Mouse (Mus musculus) lung, embryonic 15.5 days (tissue): Measurements from ENCODE around the gene Egln2. TPM values are rescaled to one million over a fixed set of nuclear protein-coding genes. Genes with fewer than 3 reads are reported as not detected.
A peak's percentile ranks its signal among the peaks of the same experiment; 100 is the strongest.

ENCODE experiments used
- ATAC-seq: fragments of 200-750 bp; cut with Nextera tagmentation; 2 replicates; pipeline ENCODE4 v1.8.0; 2017; ENCODE audit warnings: moderate number of reproducible peaks, borderline replicate concordance; ENCODE audit not compliant: low FRiP score, low TSS enrichment; ENCODE audit errors: extremely low read depth
- H3K27ac ChIP-seq: fragments of 300-500 bp; sonication (generic); 2 replicates; pipeline ENCODE4 v1.5.1; 2015; ENCODE audit warnings: moderate library complexity, mild to moderate bottlenecking, inconsistent platforms
- H3K27me3 ChIP-seq: fragments of 300-500 bp; sonication (generic); 2 replicates; pipeline ENCODE4 v1.6.1; 2015; ENCODE audit warnings: inconsistent platforms
- H3K36me3 ChIP-seq: fragments of 300-500 bp; sonication (generic); 2 replicates; pipeline ENCODE4 v1.6.1; 2015; ENCODE audit warnings: inconsistent platforms
- H3K4me1 ChIP-seq: fragments of 300-500 bp; sonication (generic); 2 replicates; pipeline ENCODE4 v1.6.1; 2015; ENCODE audit warnings: inconsistent platforms
- H3K4me2 ChIP-seq: fragments of 300-500 bp; sonication (generic); 2 replicates; pipeline ENCODE4 v1.6.1; 2015; ENCODE audit warnings: inconsistent platforms, mild to moderate bottlenecking, moderate library complexity
- H3K4me3 ChIP-seq: fragments of 300-500 bp; sonication (generic); 2 replicates; pipeline ENCODE4 v1.5.1; 2015; ENCODE audit warnings: mild to moderate bottlenecking, inconsistent platforms
- H3K9ac ChIP-seq: fragments of 300-500 bp; sonication (generic); 2 replicates; pipeline ENCODE4 v1.6.1; 2015; ENCODE audit warnings: inconsistent platforms
- H3K9me3 ChIP-seq: fragments of 300-500 bp; sonication (generic); 2 replicates; pipeline ENCODE4 v1.6.1; 2016; ENCODE audit warnings: inconsistent platforms
- WGBS: fragments of 180-500 bp; shearing (Covaris S2); methylation state at CpG from one replicate; pipeline ENCODE4 v1.1.7; 2015; 5-methylcytosine and 5-hydroxymethylcytosine counted together
- microRNA counts: library from miRNA; unstranded; fragments of <30 nt; microRNA quantifications from one replicate; lab custom pipeline; 2016
- microRNA-seq: library from miRNA; unstranded; fragments of <30 nt; microRNA quantifications from one replicate; pipeline ENCODE4, GENCODE M21; 2016
- polyA plus RNA-seq: library from polyadenylated mRNA; unstranded; fragments of >200 nt; fragmentation: Nextera tagmentation; extraction: Ambion mirVana; gene quantifications from 2 replicates; pipeline ENCODE4 v1.2.1, GENCODE M21; 2015

Gene Egln2
- polyA plus RNA-seq, 1 experiment from 2014 or later = 82.3 TPM

GRCm38 (mm10) chr7:27128162-27128561, 38.4 kb downstream of the Egln2 start:
- H3K4me1 ChIP-seq = peaks cover 8% of the 10 kb centered on the region
- no peaks in the 10 kb centered on the region for H3K9me3 ChIP-seq
- no peak overlapping the region for H3K4me3 ChIP-seq
- no peak overlapping the region for H3K27ac ChIP-seq
- no peak overlapping the region for H3K4me2 ChIP-seq
- H3K36me3 ChIP-seq = no peaks in the 10 kb centered on the region
- H3K27me3 ChIP-seq = no peaks in the 10 kb centered on the region
- ATAC-seq = peak; percentile 43; the same call in 1 of the 2 replicates
- H3K9ac ChIP-seq = no peak overlapping the region
- 43% methylated on average over 3 of the region's 3 CpGs for WGBS

DNA sequence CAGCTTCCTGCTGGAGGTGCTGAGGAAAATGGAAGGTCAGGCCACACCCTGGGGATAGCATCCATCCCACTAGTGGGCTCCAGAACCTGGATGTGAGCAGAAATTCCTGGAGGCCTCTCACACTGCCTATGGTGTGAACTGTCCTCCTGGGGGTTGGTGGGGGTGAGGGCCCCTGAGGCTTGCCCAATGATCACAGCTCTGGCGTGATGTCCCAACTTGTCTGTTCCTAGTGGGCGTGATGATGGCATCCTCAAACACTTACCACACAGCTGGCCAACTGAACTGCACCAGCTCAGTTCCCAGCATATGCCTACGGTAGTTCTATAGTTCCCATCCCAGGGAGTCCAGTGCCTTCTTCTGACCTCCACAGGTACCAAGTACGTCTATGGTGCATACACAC, 41.6 kb downstream of the Egln2 start:
- no peak overlapping the region for H3K4me2 ChIP-seq
- no peak overlapping the region for H3K9ac ChIP-seq
- no peaks in the 10 kb centered on the region for H3K27me3 ChIP-seq
- WGBS = 86% methylated on average over 4 of the region's 4 CpGs
- no peak overlapping the region for H3K4me3 ChIP-seq
- H3K4me1 ChIP-seq = no peaks in the 10 kb centered on the region
- H3K9me3 ChIP-seq = no peaks in the 10 kb centered on the region
- ATAC-seq = no peak
- no peak overlapping the region for H3K27ac ChIP-seq
- H3K36me3 ChIP-seq = no peaks in the 10 kb centered on the region

GRCm38 (mm10) chr7:27124305-27124832, 42.2 kb downstream of the Egln2 start:
- Histone ChIP-seq H3K9me3 (no peaks in the 10 kb centered on the region), H3K36me3 (no peaks in the 10 kb centered on the region), H3K27ac (no peak overlapping the region), H3K27me3 (no peaks in the 10 kb centered on the region), H3K4me2 (no peak overlapping the region), H3K9ac (no peak overlapping the region), H3K4me1 (no peaks in the 10 kb centered on the region), H3K4me3 (no peak overlapping the region)
- ATAC-seq = no peak
- WGBS = 65% methylated on average over 5 of the region's 5 CpGs

DNA sequence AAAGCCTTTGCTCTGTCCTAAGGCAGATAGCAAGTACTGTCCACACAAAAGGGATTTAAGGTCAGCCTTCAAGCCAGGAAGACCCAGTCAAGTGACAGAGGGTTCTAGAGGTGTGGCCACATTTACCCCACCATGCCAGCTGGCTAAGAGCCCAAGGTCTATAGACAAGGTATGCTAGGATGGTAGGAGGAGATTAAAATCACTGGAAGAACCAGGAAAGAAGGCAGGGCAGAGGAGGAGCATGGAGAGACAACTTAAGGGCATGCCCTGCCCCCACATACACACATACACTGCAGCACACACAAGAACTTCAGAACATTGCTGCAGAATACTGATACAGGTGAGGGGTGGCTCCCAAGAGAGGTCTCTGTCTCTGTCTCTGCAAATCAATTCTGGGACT, 46.9 kb downstream of the Egln2 start, which contains the start of gene Cyp2f2:
Cyp2f2 (plus strand) TSS at position 234 of the 400 bp plus-strand sequence.
- peaks cover 8% of the 10 kb centered on the region; the same call in 1 of the 2 replicates for H3K4me1 ChIP-seq
- ATAC-seq = no peak
- H3K9ac ChIP-seq = no peak within 1 kb of the TSS
- H3K4me2 ChIP-seq = no peak within 1 kb of the TSS
- no peak within 1 kb of the TSS for H3K4me3 ChIP-seq
- H3K9me3 ChIP-seq = no peaks in the 10 kb centered on the region
- H3K27ac ChIP-seq = peak within 1 kb of the TSS; percentile 66
- no peaks in the 10 kb centered on the region for H3K36me3 ChIP-seq
- H3K27me3 ChIP-seq = no peaks in the 10 kb centered on the region

GRCm38 (mm10) chr7:27118033-27118511, 48.5 kb downstream of the Egln2 start:
- peak; percentile 85 for ATAC-seq
- no peaks in the 10 kb centered on the region for H3K27me3 ChIP-seq
- 47% methylated on average over 4 of the region's 4 CpGs for WGBS

DNA sequence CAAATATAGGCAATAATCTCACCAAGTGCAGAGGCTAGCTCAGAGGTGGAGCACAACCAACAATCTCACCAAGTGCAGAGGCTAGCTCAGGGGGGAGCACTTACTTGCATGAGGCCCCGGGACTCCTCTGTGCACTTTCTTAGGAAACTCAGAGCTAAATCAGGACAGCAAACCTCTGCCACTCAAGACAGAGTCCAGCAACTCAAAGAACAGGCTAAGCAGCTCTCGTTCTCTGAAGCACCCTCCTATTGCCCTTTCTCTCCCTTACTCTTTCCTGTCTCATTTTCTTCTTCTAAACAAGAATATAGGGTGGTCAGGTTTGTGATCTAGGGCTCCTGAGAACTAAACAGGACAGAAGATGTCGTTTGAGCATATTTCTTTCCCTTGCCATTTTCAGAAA, 54.6 kb downstream of the Egln2 start:
- H3K9ac ChIP-seq = no peak overlapping the region
- H3K9me3 ChIP-seq = peaks cover 3% of the 10 kb centered on the region; the same call in 1 of the 2 replicates
- H3K27me3 ChIP-seq = no peaks in the 10 kb centered on the region
- no peaks in the 10 kb centered on the region for H3K4me1 ChIP-seq
- H3K4me3 ChIP-seq = no peak overlapping the region
- ATAC-seq = no peak
- WGBS = 54% methylated on average over 3 of the region's 3 CpGs
- H3K36me3 ChIP-seq = no peaks in the 10 kb centered on the region
- H3K4me2 ChIP-seq = no peak overlapping the region
- H3K27ac ChIP-seq = peak overlapping the region; percentile 53

More at GRCm38 (mm10) chr7:27118033-27118511, 48.5 kb downstream of the Egln2 start:
- H3K27ac ChIP-seq = peak overlapping the region; percentile 66
- peaks cover 8% of the 10 kb centered on the region; the same call in 1 of the 2 replicates for H3K4me1 ChIP-seq
- no peak overlapping the region for H3K9ac ChIP-seq
- no peaks in the 10 kb centered on the region for H3K36me3 ChIP-seq
- no peak overlapping the region for H3K4me3 ChIP-seq
- H3K4me2 ChIP-seq = no peak overlapping the region
- no peaks in the 10 kb centered on the region for H3K9me3 ChIP-seq

DNA sequence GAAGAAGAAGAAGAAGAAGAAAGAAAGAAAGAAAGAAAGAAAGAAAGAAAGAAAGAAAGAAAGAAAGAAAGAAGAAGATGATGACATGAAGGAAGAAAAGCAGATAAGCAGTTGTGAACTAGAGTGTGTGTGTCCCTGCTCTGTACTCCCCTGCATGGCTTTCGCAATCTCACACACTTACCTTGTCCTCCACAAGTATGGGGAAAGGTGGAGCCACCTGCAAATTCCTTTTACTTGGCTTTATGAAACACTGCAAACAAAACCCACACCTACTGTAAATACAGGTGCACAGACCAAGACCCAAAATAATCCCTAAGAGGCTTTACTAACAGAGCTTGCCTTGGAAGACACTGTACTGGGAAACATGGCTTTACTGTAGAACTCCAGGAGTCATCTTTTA, 55.6 kb downstream of the Egln2 start:
- H3K4me1 ChIP-seq = no peaks in the 10 kb centered on the region
- H3K36me3 ChIP-seq = no peaks in the 10 kb centered on the region
- H3K4me3 ChIP-seq = no peak overlapping the region
- no peak overlapping the region for H3K9ac ChIP-seq
- H3K27me3 ChIP-seq = no peaks in the 10 kb centered on the region
- H3K4me2 ChIP-seq = no peak overlapping the region
- ATAC-seq = peak; percentile 75; the same call in 1 of the 2 replicates
- 68% methylated on average over 1 of the region's 1 CpGs for WGBS
- peaks cover 3% of the 10 kb centered on the region; the same call in 1 of the 2 replicates for H3K9me3 ChIP-seq
- H3K27ac ChIP-seq = peak overlapping the region; percentile 53; the same call in 1 of the 2 replicates

GRCm38 (mm10) chr7:27110327-27110726, 56.3 kb downstream of the Egln2 start:
- Histone ChIP-seq H3K9me3 (peaks cover 3% of the 10 kb centered on the region; the same call in 1 of the 2 replicates), H3K9ac (no peak overlapping the region), H3K27me3 (no peaks in the 10 kb centered on the region), H3K4me3 (no peak overlapping the region), H3K36me3 (no peaks in the 10 kb centered on the region), H3K27ac (peak overlapping the region; percentile 53), H3K4me1 (no peaks in the 10 kb centered on the region), H3K4me2 (no peak overlapping the region)
- ATAC-seq = peak; percentile 19; the same call in 1 of the 2 replicates

MicroRNAs encoded within 50 kb of the gene (microRNA counts, 519-probe panel; counts per million panel counts)
- 19.7 counts per million for microRNA mmu-miR-1191 (lab: Ali Mortazavi, UCI)

Small RNA genes within 50 kb of the gene (microRNA-seq; reads per million reads assigned to microRNA genes)
- gene Mir1191 (4.3 reads per million, percentile 18 among the genes with 10 or more reads in this experiment), gene Mir3101 (not detected)

Other genes starting within 250 kb of the Egln2 start
- not detected in 2 replicates for gene Cyp2a22, start 227.4 kb downstream of the Egln2 start, polyA plus RNA-seq
- not detected in 2 replicates for gene Cyp2a12, start 137.7 kb downstream of the Egln2 start, polyA plus RNA-seq
- gene Cyp2f2, start 46.9 kb downstream of the Egln2 start, polyA plus RNA-seq = 42.3 and 50.3 TPM in 2 replicates
- gene Cyp2t4, start 13.1 kb downstream of the Egln2 start, polyA plus RNA-seq = 0.10 and 0.24 TPM in 2 replicates
- 71.4 and 71.6 TPM in 2 replicates for gene Rab4b, start 12.1 kb upstream of the Egln2 start, polyA plus RNA-seq
- 2.4 and 3.5 TPM in 2 replicates for gene Gm21983, start 14.3 kb upstream of the Egln2 start, polyA plus RNA-seq
- 150 and 170 TPM in 2 replicates for gene Mia, start 14.4 kb upstream of the Egln2 start, polyA plus RNA-seq
- 3.0 and 3.4 TPM in 2 replicates for gene BC024978, start 29.0 kb upstream of the Egln2 start, polyA plus RNA-seq
- gene Snrpa, start 29.5 kb upstream of the Egln2 start, polyA plus RNA-seq = 257 TPM in 2 replicates
- 5.1 and 5.4 TPM in 2 replicates for gene Itpkc, start 61.9 kb upstream of the Egln2 start, polyA plus RNA-seq
- 20.3 and 20.4 TPM in 2 replicates for gene Coq8b, start 66.2 kb upstream of the Egln2 start, polyA plus RNA-seq
- 23.6 and 23.8 TPM in 2 replicates for gene Numbl, start 91.6 kb upstream of the Egln2 start, polyA plus RNA-seq
- 96.2 and 102 TPM in 2 replicates for gene Ltbp4, start 170.9 kb upstream of the Egln2 start, polyA plus RNA-seq
- gene Shkbp1, start 189.2 kb upstream of the Egln2 start, polyA plus RNA-seq = 48.3 and 51.4 TPM in 2 replicates
- gene Gm20479, start 190.6 kb upstream of the Egln2 start, polyA plus RNA-seq = 0.79 and 1.3 TPM in 2 replicates